In the genomic region with DNA sequence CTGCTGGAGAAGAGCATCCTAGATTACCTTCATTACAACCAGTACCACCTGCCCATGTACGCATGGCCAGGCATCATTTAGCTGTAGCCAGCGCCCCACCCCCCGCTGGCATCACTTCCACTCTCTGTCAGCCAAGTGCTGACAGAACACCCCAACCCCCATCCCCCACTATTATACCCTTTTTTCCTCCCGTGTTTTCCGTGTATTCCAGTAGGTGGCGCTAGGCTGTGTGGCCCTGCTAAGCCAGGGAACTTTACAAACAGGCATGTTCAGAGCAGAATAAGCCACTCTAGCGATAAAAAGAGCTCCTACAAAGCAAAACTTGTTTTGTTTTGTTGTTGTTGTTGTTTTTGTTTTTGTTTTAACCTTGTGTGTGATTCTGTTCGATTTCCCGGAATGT, we compare ENCODE assay signal across 9 mouse cellular contexts. TPM values are rescaled to one million over a fixed set of nuclear protein-coding genes. Genes with fewer than 3 reads are reported as not detected.
A peak's percentile ranks its signal among the peaks of the same experiment; 100 is the strongest.
DNase-seq lines count a peak whose midpoint lies in the region; ATAC-seq and TF ChIP-seq lines count a peak whose summit lies in the region.
"Had no signal": no experiment of that assay in that cellular context is flagged by ENCODE, and none has a peak within 500 bp of the region (broad histone marks: within the 10 kb centered on the region; RNA-seq: fewer than 3 reads in every experiment).

No protein-coding gene starts in this region.

- no peak overlapping the region for H3K4me2 ChIP-seq in liver, embryonic 11.5 days
- H3K4me2 ChIP-seq in kidney, postnatal 0 days (ENCODE audit: low read length) = no peak overlapping the region
- no peak overlapping the region for H3K4me2 ChIP-seq in stomach, embryonic 15.5 days
- H3K4me2 ChIP-seq: liver, embryonic 15.5 days had no signal

- H3K27ac ChIP-seq in liver, embryonic 11.5 days (ENCODE audit: low read depth, low read length) = no peak overlapping the region
- H3K27ac ChIP-seq in kidney, postnatal 0 days = no peak overlapping the region
- H3K27ac ChIP-seq in stomach, embryonic 15.5 days = no peak overlapping the region
- H3K27ac ChIP-seq: liver, embryonic 15.5 days had no signal

- peaks cover 46% of the 10 kb centered on the region for H3K27me3 ChIP-seq in liver, embryonic 11.5 days (replicated peaks; ENCODE audit: control insufficient read depth, insufficient read depth, low read length)
- H3K27me3 ChIP-seq in kidney, postnatal 0 days (ENCODE audit: insufficient read depth, low read length) = peaks cover 48% of the 10 kb centered on the region
- peaks cover 37% of the 10 kb centered on the region for H3K27me3 ChIP-seq in stomach, embryonic 15.5 days (replicated peaks)

- 7% methylated on average over 9 of the region's 9 CpGs for WGBS in liver, embryonic 11.5 days
- 4% methylated on average over 9 of the region's 9 CpGs for WGBS in kidney, postnatal 0 days
- WGBS in stomach, embryonic 15.5 days = 4% methylated on average over 9 of the region's 9 CpGs

- peak; percentile 89 for TF ChIP-seq CTCF in kidney, postnatal 0 days (IDR thresholded peaks at IDR 0.05; ENCODE audit: low read depth)

- no peaks in the 10 kb centered on the region for H3K9me3 ChIP-seq in liver, embryonic 11.5 days (ENCODE audit: control insufficient read depth, low read length)
- H3K9me3 ChIP-seq in kidney, postnatal 0 days (replicated peaks; ENCODE audit: low read length) = no peaks in the 10 kb centered on the region
- H3K9me3 ChIP-seq in stomach, embryonic 15.5 days = no peaks in the 10 kb centered on the region
- H3K9me3 ChIP-seq: liver, embryonic 15.5 days had no signal

- H3K9ac ChIP-seq in liver, embryonic 11.5 days (ENCODE audit: low read depth, low read length) = no peak overlapping the region
- no peak overlapping the region for H3K9ac ChIP-seq in kidney, postnatal 0 days (ENCODE audit: low read depth, low read length)
- no peak overlapping the region for H3K9ac ChIP-seq in stomach, embryonic 15.5 days
- H3K9ac ChIP-seq: liver, embryonic 15.5 days had no signal

- no peak for DNase-seq in liver, embryonic 11.5 days (ENCODE audit: low spot score)
- DNase-seq in liver (no peak), ZHBTc4 (ENCODE audit: low read depth, low spot score) (peak; percentile 87)
- peak; percentile 26 for DNase-seq in embryo, embryonic 11.5 days (ENCODE audit: low read depth, low spot score)
- DNase-seq in kidney, postnatal 0 days (ENCODE audit: low spot score) = peak; percentile 79

- H3K4me3 ChIP-seq in liver, embryonic 11.5 days (ENCODE audit: low read depth, low read length) = no peak overlapping the region
- no peak overlapping the region for H3K4me3 ChIP-seq in kidney, postnatal 0 days (replicated peaks; ENCODE audit: low read depth, low read length)
- H3K4me3 ChIP-seq in stomach, embryonic 15.5 days (replicated peaks) = no peak overlapping the region
- H3K4me3 ChIP-seq: liver, embryonic 15.5 days had no signal

- no peaks in the 10 kb centered on the region for H3K36me3 ChIP-seq in liver, embryonic 11.5 days (ENCODE audit: control insufficient read depth, insufficient read depth, low read length)
- H3K36me3 ChIP-seq in kidney, postnatal 0 days (ENCODE audit: insufficient read depth, low read length) = no peaks in the 10 kb centered on the region
- H3K36me3 ChIP-seq in stomach, embryonic 15.5 days = no peaks in the 10 kb centered on the region
- H3K36me3 ChIP-seq: liver, embryonic 15.5 days had no signal

- ATAC-seq in liver, embryonic 11.5 days (replicated peaks; ENCODE audit: low FRiP score) = 0 out of 2 replicates have a peak, but pooled peaks have one; percentile 11
- no peak for ATAC-seq in kidney, postnatal 0 days (replicated peaks; ENCODE audit: low FRiP score, low read depth)
- ATAC-seq in megakaryocyte progenitor cell, adult 5-6 weeks (replicated peaks; ENCODE audit: poor library complexity) = peak; percentile 88
- ATAC-seq in stomach, embryonic 15.5 days (ENCODE audit: insufficient read depth, low FRiP score, low read depth) = peak; percentile 31; the same call in 1 of the 2 replicates
- no peak for ATAC-seq in erythroid progenitor cell, adult 5-6 weeks (replicated peaks; ENCODE audit: low FRiP score, poor library complexity, severe bottlenecking)

- H3K4me1 ChIP-seq in liver, embryonic 11.5 days (replicated peaks; ENCODE audit: control insufficient read depth, insufficient read depth, low read length) = peaks cover 4% of the 10 kb centered on the region; the same call in 1 of the 2 replicates
- peaks cover 7% of the 10 kb centered on the region; the same call in 1 of the 2 replicates for H3K4me1 ChIP-seq in kidney, postnatal 0 days (replicated peaks; ENCODE audit: insufficient read depth, low read length)
- no peaks in the 10 kb centered on the region for H3K4me1 ChIP-seq in stomach, embryonic 15.5 days

RNA-seq across cellular contexts. Expression of a gene that starts 7.0 kb away (rescaled TPM):
- not detected in 2 replicates for polyA plus RNA-seq in liver, embryonic 11.5 days (2014; fragmentation: Nextera tagmentation; extraction: Ambion mirVana)
- polyA plus RNA-seq in kidney, postnatal 0 days (2015; fragmentation: Nextera tagmentation; extraction: Ambion mirVana) = not detected in 2 replicates
- total RNA-seq in megakaryocyte progenitor cell, adult 5-6 weeks (2015) = not detected in 2 replicates
- not detected in 2 replicates for total RNA-seq in megakaryocyte progenitor cell, adult 5-6 weeks (2017)
- polyA plus RNA-seq in stomach, embryonic 15.5 days (2015; fragmentation: Nextera tagmentation; extraction: Ambion mirVana) = 0.85 and 0.95 TPM in 2 replicates
- 1.3 TPM in 1 of 2 replicates, not detected in the other for total RNA-seq in erythroid progenitor cell, adult 5-6 weeks (2015; ENCODE audit: low replicate concordance)
- not detected in 2 replicates for total RNA-seq in erythroid progenitor cell, adult 5-6 weeks (2017; ENCODE audit: low replicate concordance)
- polyA plus RNA-seq: liver, embryonic 15.5 days had no signal

Comparison
In these comparisons a context has a peak if more than half of its experiments do, and no peak if none do; other contexts are left out.
1. ATAC-seq: peak in liver, embryonic 11.5 days (single experiment), megakaryocyte progenitor cell, adult 5-6 weeks (single experiment) and stomach, embryonic 15.5 days (single experiment); none in kidney, postnatal 0 days (single experiment) and erythroid progenitor cell, adult 5-6 weeks (single experiment).
2. DNase-seq: peak in ZHBTc4 (single experiment), embryo, embryonic 11.5 days (single experiment) and kidney, postnatal 0 days (single experiment); none in liver, embryonic 11.5 days (single experiment) and liver (single experiment).